ENCODE assay signal across 9 mouse cellular contexts in genomic region chr11:77193941-77194553, GRCm38 (mm10). TPM values are rescaled to one million over a fixed set of nuclear protein-coding genes. Genes with fewer than 3 reads are reported as not detected.
A peak's percentile ranks its signal among the peaks of the same experiment; 100 is the strongest.
DNase-seq lines count a peak whose midpoint lies in the region; ATAC-seq lines count a peak whose summit lies in the region.
"Had no signal": no experiment of that assay in that cellular context is flagged by ENCODE, and none has a peak within 500 bp of the region (broad histone marks: within the 10 kb centered on the region; RNA-seq: fewer than 3 reads in every experiment).

No protein-coding gene starts in this region.

- ATAC-seq in erythroid progenitor cell, adult 5-6 weeks (replicated peaks; ENCODE audit: low FRiP score, poor library complexity, severe bottlenecking): no peak

- peak; percentile 8 for DNase-seq in retina, postnatal 1 day
- DNase-seq in retina, embryonic 14.5 days (ENCODE audit: low spot score): no peak
- DNase-seq in forelimb bud, embryonic 11.5 days (ENCODE audit: low read depth, low spot score): peak; percentile 75
- DNase-seq in kidney, postnatal 14 days: peak; percentile 61
- DNase-seq in ovary, postnatal 14 days (ENCODE audit: low spot score): no peak
- DNase-seq in Muller cell, postnatal 12 days (ENCODE audit: inconsistent ontology term): no peak
- DNase-seq: layer of hippocampus, adult 9-11 months; liver, embryonic 13.5 days had no signal

RNA-seq across cellular contexts. Expression of gene Efcab5, which starts 5.3 kb away (rescaled TPM):
- total RNA-seq in erythroid progenitor cell, adult 5-6 weeks (2015; ENCODE audit: low replicate concordance): 1.4 and 5.4 TPM in 2 replicates
- total RNA-seq in erythroid progenitor cell, adult 5-6 weeks (2017; ENCODE audit: low replicate concordance): 3.7 and 5.1 TPM in 2 replicates

RNA-seq across cellular contexts. Expression of gene Ssh2, which starts 22.0 kb away (rescaled TPM):
- 40.7 and 44.0 TPM in 2 replicates for total RNA-seq in erythroid progenitor cell, adult 5-6 weeks (2015; ENCODE audit: low replicate concordance)
- total RNA-seq in erythroid progenitor cell, adult 5-6 weeks (2017; ENCODE audit: low replicate concordance): 18.8 and 30.5 TPM in 2 replicates

Comparison
In these comparisons a context has a peak if more than half of its experiments do, and no peak if none do; other contexts are left out.
1. DNase-seq: peak in retina, postnatal 1 day (single experiment), forelimb bud, embryonic 11.5 days (single experiment) and kidney, postnatal 14 days (single experiment); none in retina, embryonic 14.5 days (single experiment), ovary, postnatal 14 days (single experiment) and Muller cell, postnatal 12 days (single experiment).